Comparison of ENCODE assay signal across 13 mouse cellular contexts in genomic region chr11:119572316-119573010, GRCm38 (mm10). TPM values are rescaled to one million over a fixed set of nuclear protein-coding genes. Genes with fewer than 3 reads are reported as not detected.
DNase-seq lines count a peak whose midpoint lies in the region; ATAC-seq and TF ChIP-seq lines count a peak whose summit lies in the region.
"Had no signal": no experiment of that assay in that cellular context is flagged by ENCODE, and none has a peak within 500 bp of the region (broad histone marks: within the 10 kb centered on the region; RNA-seq: fewer than 3 reads in every experiment).

No protein-coding gene starts in this region.

- H3K27me3 ChIP-seq in forebrain, embryonic 13.5 days, result peaks cover 7% of the 10 kb centered on the region; the same call in 1 of the 2 replicates
- no peaks in the 10 kb centered on the region for H3K27me3 ChIP-seq in forebrain, embryonic 16.5 days (replicated peaks; ENCODE audit: control insufficient read depth, insufficient read depth, low read length)
- H3K27me3 ChIP-seq in E14TG2a.4 (ENCODE audit: insufficient read depth, low read length), result peaks cover 3% of the 10 kb centered on the region
- no peaks in the 10 kb centered on the region for H3K27me3 ChIP-seq in hindbrain, embryonic 16.5 days (replicated peaks; ENCODE audit: control insufficient read depth, insufficient read depth, low read length)
- no peaks in the 10 kb centered on the region for H3K27me3 ChIP-seq in intestine, postnatal 0 days (replicated peaks; ENCODE audit: control insufficient read depth, insufficient read depth, low read length)
- H3K27me3 ChIP-seq: neural tube, embryonic 12.5 days had no signal

- peak; percentile 85 for DNase-seq in ZHBTc4 (ENCODE audit: low read depth, low spot score)
- DNase-seq in layer of hippocampus, adult 9-10 months (ENCODE audit: low spot score), result no peak
- DNase-seq: cerebellum, adult 11-12 months; gastrocnemius, postnatal 10 days; kidney, postnatal 36 days; lung, adult 2 months had no signal

- TF ChIP-seq CTCF in E14TG2a.4 (conservative IDR thresholded peaks at IDR 0.05; ENCODE audit: low read length), result no peak
- no peak for TF ChIP-seq CTCF in intestine, postnatal 0 days (IDR thresholded peaks at IDR 0.05; ENCODE audit: low read depth)

- WGBS in forebrain, embryonic 13.5 days, result 26% methylated on average over 15 of the region's 15 CpGs
- WGBS in forebrain, embryonic 16.5 days, result 23% methylated on average over 15 of the region's 15 CpGs
- WGBS in hindbrain, embryonic 16.5 days, result 40% methylated on average over 15 of the region's 15 CpGs
- WGBS in intestine, postnatal 0 days, result 48% methylated on average over 15 of the region's 15 CpGs

- no peak for ATAC-seq in forebrain, embryonic 13.5 days
- no peak for ATAC-seq in forebrain, embryonic 16.5 days
- no peak for ATAC-seq in hindbrain, embryonic 16.5 days
- ATAC-seq in intestine, postnatal 0 days, result no peak

- no peak overlapping the region for H3K4me3 ChIP-seq in forebrain, embryonic 13.5 days
- no peak overlapping the region for H3K4me3 ChIP-seq in forebrain, embryonic 16.5 days (replicated peaks; ENCODE audit: low read length)
- peak overlapping the region; percentile 53 for H3K4me3 ChIP-seq in E14TG2a.4 (replicated peaks; ENCODE audit: low read length)
- H3K4me3 ChIP-seq in hindbrain, embryonic 16.5 days (ENCODE audit: low read length), result no peak overlapping the region
- no peak overlapping the region for H3K4me3 ChIP-seq in intestine, postnatal 0 days (ENCODE audit: low read depth, low read length)
- H3K4me3 ChIP-seq: heart, embryonic 13.5 days; neural tube, embryonic 12.5 days had no signal

- H3K4me1 ChIP-seq in forebrain, embryonic 13.5 days, result peaks cover 9% of the 10 kb centered on the region
- peaks cover 5% of the 10 kb centered on the region; the same call in 1 of the 2 replicates for H3K4me1 ChIP-seq in forebrain, embryonic 16.5 days (replicated peaks; ENCODE audit: control insufficient read depth, insufficient read depth, low read length)
- H3K4me1 ChIP-seq in E14TG2a.4 (replicated peaks; ENCODE audit: low read depth, low read length), result peaks cover 54% of the 10 kb centered on the region
- peaks cover 7% of the 10 kb centered on the region; the same call in 1 of the 2 replicates for H3K4me1 ChIP-seq in hindbrain, embryonic 16.5 days (ENCODE audit: control insufficient read depth, insufficient read depth, low read depth, low read length)
- H3K4me1 ChIP-seq in intestine, postnatal 0 days (replicated peaks; ENCODE audit: control insufficient read depth, insufficient read depth, low read length), result no peaks in the 10 kb centered on the region

- no peaks in the 10 kb centered on the region for H3K9me3 ChIP-seq in forebrain, embryonic 13.5 days (replicated peaks)
- H3K9me3 ChIP-seq in forebrain, embryonic 16.5 days (ENCODE audit: control insufficient read depth, low read length), result no peaks in the 10 kb centered on the region
- H3K9me3 ChIP-seq in E14TG2a.4 (ENCODE audit: low read length), result no peaks in the 10 kb centered on the region
- no peaks in the 10 kb centered on the region for H3K9me3 ChIP-seq in hindbrain, embryonic 16.5 days (ENCODE audit: control insufficient read depth, low read length)
- H3K9me3 ChIP-seq in intestine, postnatal 0 days (ENCODE audit: control insufficient read depth), result no peaks in the 10 kb centered on the region
- H3K9me3 ChIP-seq: heart, embryonic 13.5 days; neural tube, embryonic 12.5 days had no signal

- no peaks in the 10 kb centered on the region for H3K36me3 ChIP-seq in forebrain, embryonic 13.5 days (ENCODE audit: poor library complexity, severe bottlenecking)
- H3K36me3 ChIP-seq in forebrain, embryonic 16.5 days (ENCODE audit: control insufficient read depth, insufficient read depth), result no peaks in the 10 kb centered on the region
- H3K36me3 ChIP-seq in E14TG2a.4 (ENCODE audit: insufficient read depth, low read length), result no peaks in the 10 kb centered on the region
- no peaks in the 10 kb centered on the region for H3K36me3 ChIP-seq in hindbrain, embryonic 16.5 days (ENCODE audit: control insufficient read depth, insufficient read depth, low read length)
- H3K36me3 ChIP-seq in intestine, postnatal 0 days (ENCODE audit: control insufficient read depth, insufficient read depth), result no peaks in the 10 kb centered on the region
- H3K36me3 ChIP-seq: heart, embryonic 13.5 days; neural tube, embryonic 12.5 days had no signal

- H3K9ac ChIP-seq in forebrain, embryonic 13.5 days, result no peak overlapping the region
- H3K9ac ChIP-seq in forebrain, embryonic 16.5 days (replicated peaks; ENCODE audit: low read depth, low read length), result no peak overlapping the region
- H3K9ac ChIP-seq in hindbrain, embryonic 16.5 days (ENCODE audit: low read depth, low read length), result peak overlapping the region; percentile 20; the same call in 1 of the 2 replicates
- H3K9ac ChIP-seq in intestine, postnatal 0 days (ENCODE audit: low read depth, low read length), result no peak overlapping the region
- H3K9ac ChIP-seq: heart, embryonic 13.5 days; neural tube, embryonic 12.5 days had no signal

- no peak overlapping the region for H3K27ac ChIP-seq in forebrain, embryonic 13.5 days
- no peak overlapping the region for H3K27ac ChIP-seq in forebrain, embryonic 16.5 days (ENCODE audit: low read length)
- no peak overlapping the region for H3K27ac ChIP-seq in hindbrain, embryonic 16.5 days (ENCODE audit: low read depth, low read length)
- no peak overlapping the region for H3K27ac ChIP-seq in intestine, postnatal 0 days (ENCODE audit: low read depth, low read length)
- H3K27ac ChIP-seq: heart, embryonic 13.5 days; neural tube, embryonic 12.5 days had no signal

- 0 out of 2 replicates have a peak overlapping the region, but pooled peaks have one; percentile 4 for H3K4me2 ChIP-seq in forebrain, embryonic 13.5 days
- no peak overlapping the region for H3K4me2 ChIP-seq in forebrain, embryonic 16.5 days (ENCODE audit: low read length)
- H3K4me2 ChIP-seq in hindbrain, embryonic 16.5 days (ENCODE audit: low read length), result no peak overlapping the region
- H3K4me2 ChIP-seq in intestine, postnatal 0 days (replicated peaks; ENCODE audit: low read depth), result no peak overlapping the region
- H3K4me2 ChIP-seq: heart, embryonic 13.5 days; neural tube, embryonic 12.5 days had no signal

RNA-seq across cellular contexts. Expression of gene Nptx1, which starts 24.9 kb away (rescaled TPM):
- 4.1 and 4.7 TPM in 2 replicates for polyA plus RNA-seq in forebrain, embryonic 13.5 days (2015; fragmentation: Nextera tagmentation; extraction: Ambion mirVana)
- polyA plus RNA-seq in forebrain, embryonic 16.5 days (2015; fragmentation: Nextera tagmentation; extraction: Ambion mirVana), result 8.6 and 9.8 TPM in 2 replicates
- 15.6 and 22.4 TPM in 2 replicates for polyA plus RNA-seq in hindbrain, embryonic 16.5 days (2015; fragmentation: Nextera tagmentation; extraction: Ambion mirVana)
- polyA plus RNA-seq in intestine, postnatal 0 days (2015; fragmentation: Nextera tagmentation; extraction: Ambion mirVana), result 0.26 and 0.37 TPM in 2 replicates

RNA-seq across cellular contexts. Expression of gene Rptor, which starts 30.2 kb away (rescaled TPM):
- 9.2 and 10.2 TPM in 2 replicates for polyA plus RNA-seq in forebrain, embryonic 13.5 days (2015; fragmentation: Nextera tagmentation; extraction: Ambion mirVana)
- polyA plus RNA-seq in forebrain, embryonic 16.5 days (2015; fragmentation: Nextera tagmentation; extraction: Ambion mirVana), result 8.5 and 11.3 TPM in 2 replicates
- 8.5 and 10.1 TPM in 2 replicates for polyA plus RNA-seq in hindbrain, embryonic 16.5 days (2015; fragmentation: Nextera tagmentation; extraction: Ambion mirVana)
- polyA plus RNA-seq in intestine, postnatal 0 days (2015; fragmentation: Nextera tagmentation; extraction: Ambion mirVana), result 5.1 and 5.7 TPM in 2 replicates
